In the genomic region with DNA sequence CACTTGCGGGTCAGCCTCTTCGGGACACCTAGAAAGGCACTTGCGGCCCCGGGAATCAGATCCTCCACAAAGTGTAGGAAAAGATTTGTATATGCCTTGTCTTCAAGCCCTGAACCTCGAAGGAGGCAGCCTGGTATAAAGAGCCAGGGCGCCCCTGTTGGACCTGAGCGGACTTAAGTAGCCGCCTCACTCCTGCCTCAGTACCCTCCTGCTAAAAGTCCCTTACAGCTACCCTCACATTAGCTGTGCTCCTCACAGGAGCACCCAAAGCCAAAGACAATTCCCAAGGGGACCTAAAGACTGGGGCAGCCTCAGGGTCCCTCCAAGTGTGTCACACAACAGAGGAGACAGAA, we compare ENCODE assay signal across 9 mouse cellular contexts. TPM values are rescaled to one million over a fixed set of nuclear protein-coding genes. Genes with fewer than 3 reads are reported as not detected.
DNase-seq lines count a peak whose midpoint lies in the region; ATAC-seq lines count a peak whose summit lies in the region.
"Had no signal": no experiment of that assay in that cellular context is flagged by ENCODE, and none has a peak within 500 bp of the region (broad histone marks: within the 10 kb centered on the region; RNA-seq: fewer than 3 reads in every experiment).

No protein-coding gene starts in this region.

- no peaks in the 10 kb centered on the region for H3K36me3 ChIP-seq in neural tube, embryonic 11.5 days (ENCODE audit: control insufficient read depth, insufficient read depth, low read length)
- H3K36me3 ChIP-seq in liver, embryonic 16.5 days (ENCODE audit: control insufficient read depth, insufficient read depth) = no peaks in the 10 kb centered on the region

- peak overlapping the region; percentile 49 for H3K4me2 ChIP-seq in neural tube, embryonic 11.5 days (ENCODE audit: low read depth)
- H3K4me2 ChIP-seq in liver, embryonic 16.5 days (ENCODE audit: low read depth, low read length) = peak overlapping the region; percentile 32

- no peak for DNase-seq in cerebellum, postnatal 10 days
- DNase-seq in neural tube, embryonic 11.5 days (ENCODE audit: low spot score) = no peak
- DNase-seq in neural tube, embryonic 10.5 days (ENCODE audit: extremely low spot score, low spot score) = no peak
- no peak for DNase-seq in adrenal gland, postnatal 4 days (ENCODE audit: low spot score in 2 of 2)
- DNase-seq in layer of hippocampus, adult 9-10 months (ENCODE audit: low spot score) = no peak
- DNase-seq: thymus, postnatal 25 days had no signal

- H3K9me3 ChIP-seq in neural tube, embryonic 11.5 days (ENCODE audit: control insufficient read depth, low read length) = no peaks in the 10 kb centered on the region
- no peaks in the 10 kb centered on the region for H3K9me3 ChIP-seq in liver, embryonic 16.5 days (replicated peaks; ENCODE audit: control insufficient read depth, low read length)

- peak; percentile 21; the same call in 1 of the 2 replicates for ATAC-seq in cerebellum, adult (ENCODE audit: insufficient number of reproducible peaks, low FRiP score, low TSS enrichment)
- ATAC-seq in neural tube, embryonic 11.5 days (ENCODE audit: insufficient read depth, low FRiP score, low TSS enrichment) = no peak
- ATAC-seq in liver, embryonic 16.5 days (ENCODE audit: low read depth) = no peak
- no peak for ATAC-seq in CD4-positive, CD25-positive, alpha-beta regulatory T cell, adult 4 months

- H3K27me3 ChIP-seq in neural tube, embryonic 11.5 days (ENCODE audit: control insufficient read depth, insufficient read depth, low read length) = peaks cover 13% of the 10 kb centered on the region
- H3K27me3 ChIP-seq in liver, embryonic 16.5 days (ENCODE audit: control insufficient read depth, insufficient read depth, low read depth, low read length) = peaks cover 17% of the 10 kb centered on the region

- 18% methylated on average over 8 of the region's 8 CpGs for WGBS in neural tube, embryonic 11.5 days
- 9% methylated on average over 8 of the region's 8 CpGs for WGBS in liver, embryonic 16.5 days (ENCODE audit: insufficient replicate concordance)

- H3K4me1 ChIP-seq in neural tube, embryonic 11.5 days (ENCODE audit: control insufficient read depth, insufficient read depth, low read length) = no peaks in the 10 kb centered on the region
- H3K4me1 ChIP-seq in liver, embryonic 16.5 days (ENCODE audit: control insufficient read depth, low read depth, low read length) = peaks cover 3% of the 10 kb centered on the region

- no peak overlapping the region for H3K9ac ChIP-seq in neural tube, embryonic 11.5 days (ENCODE audit: low read length)
- H3K9ac ChIP-seq in liver, embryonic 16.5 days (ENCODE audit: low read depth, low read length) = no peak overlapping the region

- H3K27ac ChIP-seq in neural tube, embryonic 11.5 days (ENCODE audit: low read depth, low read length) = no peak overlapping the region
- H3K27ac ChIP-seq in liver, embryonic 16.5 days (ENCODE audit: low read length) = peak overlapping the region; percentile 25

- no peak overlapping the region for H3K4me3 ChIP-seq in neural tube, embryonic 11.5 days (ENCODE audit: low read depth, low read length)
- 0 out of 2 replicates have a peak overlapping the region, but pooled peaks have one; percentile 1 for H3K4me3 ChIP-seq in liver, embryonic 16.5 days (ENCODE audit: low read depth, low read length)

RNA-seq across cellular contexts. Expression of a gene that starts 0.4 kb away (rescaled TPM):
- polyA plus RNA-seq in neural tube, embryonic 11.5 days (2014; fragmentation: Nextera tagmentation; extraction: Ambion mirVana) = 0.58 and 1.4 TPM in 2 replicates
- polyA plus RNA-seq in liver, embryonic 16.5 days (2015; fragmentation: Nextera tagmentation; extraction: Ambion mirVana) = 2.7 and 3.0 TPM in 2 replicates
- total RNA-seq in adrenal gland, postnatal 4 days (2021) = 1 to 10 TPM; 4.1 to 4.3 TPM
- 1 to 10 TPM in 1 of 2 experiments, not detected in 1; 1.2 TPM for polyA plus RNA-seq in CD4-positive, CD25-positive, alpha-beta regulatory T cell, adult 4 months (2017; shearing (Covaris generic))

RNA-seq across cellular contexts. Expression of a gene that starts 8.4 kb away (rescaled TPM):
- polyA plus RNA-seq in neural tube, embryonic 11.5 days (2014; fragmentation: Nextera tagmentation; extraction: Ambion mirVana) = 35.9 and 42.5 TPM in 2 replicates
- polyA plus RNA-seq in liver, embryonic 16.5 days (2015; fragmentation: Nextera tagmentation; extraction: Ambion mirVana) = 3.7 and 4.0 TPM in 2 replicates
- 10 to 100 TPM; 21.3 to 25.1 TPM for total RNA-seq in adrenal gland, postnatal 4 days (2021)
- 10 to 100 TPM in 1 of 2 experiments, 1 to 10 TPM in 1; 5.4 to 13.8 TPM for polyA plus RNA-seq in CD4-positive, CD25-positive, alpha-beta regulatory T cell, adult 4 months (2017; shearing (Covaris generic))

RNA-seq across cellular contexts. Expression of a gene that starts 39.9 kb away (rescaled TPM):
- polyA plus RNA-seq in neural tube, embryonic 11.5 days (2014; fragmentation: Nextera tagmentation; extraction: Ambion mirVana) = 125 and 127 TPM in 2 replicates
- polyA plus RNA-seq in liver, embryonic 16.5 days (2015; fragmentation: Nextera tagmentation; extraction: Ambion mirVana) = 83.0 and 83.2 TPM in 2 replicates
- total RNA-seq in adrenal gland, postnatal 4 days (2021) = 10 to 100 TPM; 85.6 to 87.2 TPM
- polyA plus RNA-seq in CD4-positive, CD25-positive, alpha-beta regulatory T cell, adult 4 months (2017; shearing (Covaris generic)) = 100 to 1,000 TPM in 1 of 2 experiments, 10 to 100 TPM in 1; 60.6 to 118 TPM
